Mouse (Mus musculus) midbrain, postnatal 0 days (tissue): ENCODE results near the gene Phkb. TPM values are rescaled to one million over a fixed set of nuclear protein-coding genes. Genes with fewer than 3 reads are reported as not detected.

Experiments
- ATAC-seq: fragments of 200-750 bp; cut with Nextera tagmentation; 2 replicates; pipeline ENCODE4 v1.8.0; 2017; ENCODE audit warnings: moderate number of reproducible peaks, mild to moderate bottlenecking, moderate TSS enrichment, moderate library complexity; ENCODE audit not compliant: low FRiP score
- DNase-seq: peaks from one replicate; pipeline ENCODE4 v3.0.0-alpha.2; 2015; ENCODE audit warnings: low spot score
- H3K27ac ChIP-seq: fragments of 300-500 bp; sonication (generic); 2 replicates; pipeline ENCODE4 v1.5.1; 2014; ENCODE audit warnings: low read depth, mild to moderate bottlenecking, low read length, mixed read lengths
- H3K27me3 ChIP-seq: fragments of 300-500 bp; sonication (generic); 2 replicates; pipeline ENCODE4 v1.6.1; 2014; ENCODE audit warnings: low read length, control low read depth, mixed read lengths; ENCODE audit not compliant: insufficient read depth
- H3K36me3 ChIP-seq: fragments of 300-500 bp; sonication (generic); 2 replicates; pipeline ENCODE4 v1.6.1; 2014; ENCODE audit warnings: low read length, control low read depth, mixed read lengths; ENCODE audit not compliant: insufficient read depth
- H3K4me1 ChIP-seq: fragments of 300-500 bp; sonication (generic); 2 replicates; pipeline ENCODE4 v1.6.1; 2014; ENCODE audit warnings: mild to moderate bottlenecking, control low read depth, antibody characterized with exemption, low read length, mixed read lengths; ENCODE audit not compliant: insufficient read depth
- H3K4me2 ChIP-seq: fragments of 300-500 bp; sonication (generic); 2 replicates; pipeline ENCODE4 v1.6.1; 2014; ENCODE audit warnings: low read depth, mild to moderate bottlenecking, low read length, mixed read lengths; ENCODE audit not compliant: poor library complexity, severe bottlenecking
- H3K4me3 ChIP-seq: fragments of 300-500 bp; sonication (generic); 2 replicates; pipeline ENCODE4 v1.5.1; 2014; ENCODE audit warnings: low read depth, mild to moderate bottlenecking, low read length, moderate library complexity
- H3K9ac ChIP-seq: fragments of 300-500 bp; sonication (generic); replicated peaks from 2 replicates; pipeline ENCODE4 v1.6.1; 2014; ENCODE audit warnings: mild to moderate bottlenecking, low read length, moderate library complexity, mixed read lengths; ENCODE audit not compliant: poor library complexity, severe bottlenecking
- H3K9me3 ChIP-seq: fragments of 300-500 bp; sonication (generic); 2 replicates; pipeline ENCODE4 v1.6.1; 2016; ENCODE audit warnings: low read length, control low read depth
- CTCF ChIP-seq: IDR thresholded peaks from 2 replicates; pipeline ENCODE4 v1.5.1; 2016; ENCODE audit warnings: antibody characterized with exemption, mild to moderate bottlenecking
- WGBS: fragments of 180-500 bp; shearing (Covaris S2); extraction: QIAGEN DNeasy Blood & Tissue Kit; methylation state at CpG from one replicate; pipeline ENCODE4 v1.1.7; 2014; 5-methylcytosine and 5-hydroxymethylcytosine counted together
- polyA plus RNA-seq: library from polyadenylated mRNA; unstranded; fragments of >200 nt; fragmentation: Nextera tagmentation; extraction: Ambion mirVana; gene quantifications from 2 replicates; pipeline ENCODE4 v1.2.1, GENCODE M21; 2015
- total RNA-seq: library from RNA; depleted of rRNA; stranded (reverse); fragments of >200 nt; gene quantifications from 2 replicates; pipeline ENCODE4 v1.2.3, GENCODE M21; 2014

The Phkb gene
- total and polyA plus RNA-seq, 2 experiments from 2014 or later, result 22.2 to 37.2 TPM

GRCm38 (mm10) chr8:85944820-85945219, 104.1 kb downstream of the Phkb start:
- WGBS, result 95% methylated on average over 5 of the region's 5 CpGs
- H3K27me3 ChIP-seq, result no peaks in the 10 kb centered on the region
- no peaks in the 10 kb centered on the region for H3K4me1 ChIP-seq
- H3K9me3 ChIP-seq, result no peaks in the 10 kb centered on the region
- no peaks in the 10 kb centered on the region for H3K36me3 ChIP-seq
- no peak overlapping the region for H3K4me3 ChIP-seq
- H3K4me2 ChIP-seq, result no peak overlapping the region
- DNase-seq (no peak), ATAC-seq (no peak)
- TF ChIP-seq CTCF, result no peak
- H3K27ac ChIP-seq, result no peak overlapping the region
- H3K9ac ChIP-seq, result no peak overlapping the region

- Histone ChIP-seq H3K4me2 (no peak overlapping the region), H3K4me1 (no peaks in the 10 kb centered on the region), H3K9ac (no peak overlapping the region), H3K9me3 (no peaks in the 10 kb centered on the region), H3K36me3 (no peaks in the 10 kb centered on the region), H3K27me3 (no peaks in the 10 kb centered on the region), H3K27ac (no peak overlapping the region), H3K4me3 (no peak overlapping the region)
- TF ChIP-seq CTCF, result no peak
- 92% methylated on average over 2 of the region's 2 CpGs for WGBS
- DNase-seq (no peak), ATAC-seq (no peak)
Observed at GRCm38 (mm10) chr8:85958391-85958790, 117.6 kb downstream of the Phkb start.

- no peak overlapping the region for H3K4me3 ChIP-seq
- H3K9me3 ChIP-seq, result no peaks in the 10 kb centered on the region
- TF ChIP-seq CTCF, result no peak
- DNase-seq (no peak), ATAC-seq (no peak)
- no peak overlapping the region for H3K9ac ChIP-seq
- 96% methylated on average over 4 of the region's 4 CpGs for whole genome bisulfite sequencing
- H3K4me2 ChIP-seq, result no peak overlapping the region
- H3K27me3 ChIP-seq, result no peaks in the 10 kb centered on the region
- H3K36me3 ChIP-seq, result no peaks in the 10 kb centered on the region
- H3K4me1 ChIP-seq, result no peaks in the 10 kb centered on the region
- H3K27ac ChIP-seq, result no peak overlapping the region
Observed at GRCm38 (mm10) chr8:85959880-85960279, 119.1 kb downstream of the Phkb start.

- no peaks in the 10 kb centered on the region for H3K4me1 ChIP-seq
- TF ChIP-seq CTCF, result no peak
- ATAC-seq (no peak), DNase-seq (no peak)
- H3K9ac ChIP-seq, result no peak overlapping the region
- no peaks in the 10 kb centered on the region for H3K36me3 ChIP-seq
- peaks cover 4% of the 10 kb centered on the region; the same call in 1 of the 2 replicates for H3K9me3 ChIP-seq
- H3K27ac ChIP-seq, result no peak overlapping the region
- no peak overlapping the region for H3K4me3 ChIP-seq
- H3K4me2 ChIP-seq, result no peak overlapping the region
- 91% methylated on average over 3 of the region's 4 CpGs for WGBS
- H3K27me3 ChIP-seq, result no peaks in the 10 kb centered on the region
Observed at GRCm38 (mm10) chr8:85977588-85978077, 136.9 kb downstream of the Phkb start.

- Histone ChIP-seq H3K36me3 (no peaks in the 10 kb centered on the region), H3K27ac (no peak overlapping the region), H3K4me1 (no peaks in the 10 kb centered on the region), H3K27me3 (no peaks in the 10 kb centered on the region), H3K9me3 (no peaks in the 10 kb centered on the region), H3K4me2 (no peak overlapping the region), H3K9ac (no peak overlapping the region), H3K4me3 (no peak overlapping the region)
- 92% methylated on average over 1 of the region's 1 CpGs for WGBS
- TF ChIP-seq CTCF, result no peak
- DNase-seq (no peak), ATAC-seq (no peak)
Observed at GRCm38 (mm10) chr8:85992911-85993310, 152.2 kb downstream of the Phkb start.

- H3K27me3 ChIP-seq, result no peaks in the 10 kb centered on the region
- no peak overlapping the region for H3K27ac ChIP-seq
- ATAC-seq, result no peak
- H3K4me3 ChIP-seq, result no peak overlapping the region
- no peaks in the 10 kb centered on the region for H3K9me3 ChIP-seq
- no peaks in the 10 kb centered on the region for H3K4me1 ChIP-seq
- 92% methylated on average over 1 of the region's 1 CpGs for WGBS
- no peaks in the 10 kb centered on the region for H3K36me3 ChIP-seq
- no peak for TF ChIP-seq CTCF
- no peak for DNase-seq
- no peak overlapping the region for H3K4me2 ChIP-seq
- no peak overlapping the region for H3K9ac ChIP-seq
Observed at GRCm38 (mm10) chr8:85993661-85994060, 152.9 kb downstream of the Phkb start.
